Mouse (Mus musculus): Measurements from ENCODE around the gene Mbd5. TPM values are rescaled to one million over a fixed set of nuclear protein-coding genes. Genes with fewer than 3 reads are reported as not detected.

The Mbd5 gene
- 36.0 and 37.0 TPM in 2 replicates for polyA plus RNA-seq (2016; fragmentation: Nextera tagmentation; extraction: Ambion mirVana)

- H3K4me2 ChIP-seq, result peak within 1 kb of the TSS; percentile 66
- peaks cover 7% of the 10 kb centered on the region for H3K4me1 ChIP-seq
- H3K27ac ChIP-seq, result peak within 1 kb of the TSS; percentile 95
- peak within 1 kb of the TSS; percentile 83 for H3K4me3 ChIP-seq (replicated peaks)
- no peaks in the 10 kb centered on the region for H3K27me3 ChIP-seq
- H3K9me3 ChIP-seq, result no peaks in the 10 kb centered on the region
- H3K9ac ChIP-seq, result peak within 1 kb of the TSS; percentile 91
- no peaks in the 10 kb centered on the region for H3K36me3 ChIP-seq (replicated peaks)
- ATAC-seq (ENCODE audit: low FRiP score), result peak; percentile 99
- 0% methylated on average over 48 of the region's 49 CpGs for WGBS
These were observed at the start of gene Mbd5 for GRCm38 (mm10) chr2:48948841-48949584. Mbd5 (plus strand) TSS chr2:48949508.

- ATAC-seq (ENCODE audit: low FRiP score), result no peak
- 71% methylated on average over 2 of the region's 2 CpGs for WGBS
These were observed 40.4 kb upstream of the Mbd5 start for GRCm38 (mm10) chr2:48908866-48909265.

GRCm38 (mm10) chr2:48914185-48914584 is 35.1 kb upstream of the Mbd5 start:
- Histone ChIP-seq H3K27me3 (no peaks in the 10 kb centered on the region), H3K4me1 (no peaks in the 10 kb centered on the region), H3K4me2 (no peak overlapping the region), H3K36me3 (replicated peaks) (peaks cover 30% of the 10 kb centered on the region), H3K9me3 (no peaks in the 10 kb centered on the region), H3K9ac (no peak overlapping the region), H3K4me3 (replicated peaks) (no peak overlapping the region), H3K27ac (no peak overlapping the region)
- ATAC-seq (ENCODE audit: low FRiP score), result no peak
- WGBS, result 91% methylated on average over 1 of the region's 1 CpGs

More at GRCm38 (mm10) chr2:48908866-48909265, 40.4 kb upstream of the Mbd5 start:
- Histone ChIP-seq H3K27ac (no peak overlapping the region), H3K9ac (no peak overlapping the region), H3K36me3 (replicated peaks) (peaks cover 30% of the 10 kb centered on the region), H3K4me3 (replicated peaks) (no peak overlapping the region), H3K4me2 (no peak overlapping the region), H3K27me3 (no peaks in the 10 kb centered on the region), H3K9me3 (no peaks in the 10 kb centered on the region), H3K4me1 (no peaks in the 10 kb centered on the region)

- no peak overlapping the region for H3K4me2 ChIP-seq
- no peaks in the 10 kb centered on the region for H3K9me3 ChIP-seq
- peaks cover 30% of the 10 kb centered on the region for H3K36me3 ChIP-seq (replicated peaks)
- H3K9ac ChIP-seq, result no peak overlapping the region
- H3K27ac ChIP-seq, result no peak overlapping the region
- H3K27me3 ChIP-seq, result no peaks in the 10 kb centered on the region
- H3K4me3 ChIP-seq (replicated peaks), result no peak overlapping the region
- H3K4me1 ChIP-seq, result no peaks in the 10 kb centered on the region
- no peak for ATAC-seq (ENCODE audit: low FRiP score)
These were observed 33.5 kb upstream of the Mbd5 start for GRCm38 (mm10) chr2:48915832-48916231.

GRCm38 (mm10) chr2:48935058-48935457 is 14.2 kb upstream of the Mbd5 start:
- Histone ChIP-seq H3K9me3 (no peaks in the 10 kb centered on the region), H3K4me3 (replicated peaks) (no peak overlapping the region), H3K27ac (no peak overlapping the region), H3K36me3 (replicated peaks) (peaks cover 19% of the 10 kb centered on the region), H3K4me2 (no peak overlapping the region), H3K27me3 (no peaks in the 10 kb centered on the region), H3K9ac (no peak overlapping the region), H3K4me1 (no peaks in the 10 kb centered on the region)
- WGBS, result 92% methylated on average over 2 of the region's 2 CpGs
- ATAC-seq (ENCODE audit: low FRiP score), result no peak

GRCm38 (mm10) chr2:48947761-48948160 is 1.5 kb upstream of the Mbd5 start:
- Histone ChIP-seq H3K9ac (no peak overlapping the region), H3K36me3 (replicated peaks) (no peaks in the 10 kb centered on the region), H3K4me2 (peak overlapping the region; percentile 66), H3K9me3 (no peaks in the 10 kb centered on the region), H3K4me3 (replicated peaks) (peak overlapping the region; percentile 83), H3K27ac (no peak overlapping the region), H3K27me3 (no peaks in the 10 kb centered on the region), H3K4me1 (peaks cover 7% of the 10 kb centered on the region)
- 79% methylated on average over 3 of the region's 3 CpGs for WGBS
- no peak for ATAC-seq (ENCODE audit: low FRiP score)

- Histone ChIP-seq H3K36me3 (replicated peaks) (no peaks in the 10 kb centered on the region), H3K9ac (peak overlapping the region; percentile 81), H3K27ac (peak overlapping the region; percentile 95), H3K27me3 (no peaks in the 10 kb centered on the region), H3K9me3 (no peaks in the 10 kb centered on the region), H3K4me1 (peaks cover 7% of the 10 kb centered on the region), H3K4me3 (replicated peaks) (peak overlapping the region; percentile 83), H3K4me2 (peak overlapping the region; percentile 66)
- WGBS, result 0% methylated on average over 6 of the region's 9 CpGs
- peak; percentile 79 for ATAC-seq (ENCODE audit: low FRiP score)
These were observed 489 bp downstream of the Mbd5 start for GRCm38 (mm10) chr2:48949743-48950251.

- H3K9me3 ChIP-seq, result no peaks in the 10 kb centered on the region
- H3K4me1 ChIP-seq, result peaks cover 7% of the 10 kb centered on the region
- peak within 1 kb of the TSS; percentile 83 for H3K4me3 ChIP-seq (replicated peaks)
- H3K36me3 ChIP-seq (replicated peaks), result no peaks in the 10 kb centered on the region
- H3K27ac ChIP-seq, result peak within 1 kb of the TSS; percentile 95
- 0% methylated on average over 2 of the region's 2 CpGs for WGBS
- no peak; the same call in 1 of the 2 replicates for ATAC-seq (ENCODE audit: low FRiP score)
- peak within 1 kb of the TSS; percentile 66 for H3K4me2 ChIP-seq
- H3K27me3 ChIP-seq, result no peaks in the 10 kb centered on the region
- peak within 1 kb of the TSS; percentile 91 for H3K9ac ChIP-seq
These were observed 776 bp downstream of the Mbd5 start, which contains the start of gene Orc4 for GRCm38 (mm10) chr2:48950252-48950315. Orc4 (minus strand) TSS chr2:48950277.

- Histone ChIP-seq H3K9me3 (no peaks in the 10 kb centered on the region), H3K4me3 (replicated peaks) (peak overlapping the region; percentile 83), H3K9ac (peak overlapping the region; percentile 81), H3K4me1 (peaks cover 7% of the 10 kb centered on the region), H3K36me3 (replicated peaks) (no peaks in the 10 kb centered on the region), H3K27me3 (no peaks in the 10 kb centered on the region), H3K4me2 (peak overlapping the region; percentile 66), H3K27ac (peak overlapping the region; percentile 95)
- 17% methylated on average over 5 of the region's 6 CpGs for WGBS
- ATAC-seq (ENCODE audit: low FRiP score), result no peak
These were observed 1.1 kb downstream of the Mbd5 start for GRCm38 (mm10) chr2:48950316-48950880.

- Histone ChIP-seq H3K27me3 (no peaks in the 10 kb centered on the region), H3K9ac (no peak overlapping the region), H3K4me2 (no peak overlapping the region), H3K27ac (no peak overlapping the region), H3K36me3 (replicated peaks) (no peaks in the 10 kb centered on the region), H3K9me3 (no peaks in the 10 kb centered on the region), H3K4me1 (no peaks in the 10 kb centered on the region; the same call in 1 of the 2 replicates), H3K4me3 (replicated peaks) (no peak overlapping the region)
- 77% methylated on average over 3 of the region's 3 CpGs for WGBS
- ATAC-seq (ENCODE audit: low FRiP score), result no peak
These were observed 7.3 kb downstream of the Mbd5 start for GRCm38 (mm10) chr2:48956591-48956990.

- Histone ChIP-seq H3K4me2 (no peak overlapping the region), H3K9ac (no peak overlapping the region), H3K27me3 (no peaks in the 10 kb centered on the region), H3K9me3 (no peaks in the 10 kb centered on the region), H3K4me3 (replicated peaks) (no peak overlapping the region), H3K36me3 (replicated peaks) (no peaks in the 10 kb centered on the region), H3K27ac (no peak overlapping the region), H3K4me1 (no peaks in the 10 kb centered on the region)
- no peak for ATAC-seq (ENCODE audit: low FRiP score)
- 90% methylated on average over 3 of the region's 3 CpGs for WGBS
These were observed 29.6 kb downstream of the Mbd5 start for GRCm38 (mm10) chr2:48978920-48979319.

GRCm38 (mm10) chr2:48990322-48990721 is 41.0 kb downstream of the Mbd5 start:
- Histone ChIP-seq H3K4me3 (replicated peaks) (no peak overlapping the region), H3K4me1 (no peaks in the 10 kb centered on the region), H3K4me2 (no peak overlapping the region), H3K9ac (no peak overlapping the region), H3K27me3 (no peaks in the 10 kb centered on the region), H3K36me3 (replicated peaks) (no peaks in the 10 kb centered on the region), H3K27ac (no peak overlapping the region), H3K9me3 (no peaks in the 10 kb centered on the region)
- no peak for ATAC-seq (ENCODE audit: low FRiP score)
- 92% methylated on average over 3 of the region's 3 CpGs for WGBS

GRCm38 (mm10) chr2:49040481-49040880 is 91.2 kb downstream of the Mbd5 start:
- H3K4me2 ChIP-seq, result no peak overlapping the region
- 85% methylated on average over 3 of the region's 3 CpGs for WGBS
- no peak for ATAC-seq (ENCODE audit: low FRiP score)
- H3K27me3 ChIP-seq, result no peaks in the 10 kb centered on the region
- H3K9ac ChIP-seq, result no peak overlapping the region
- H3K9me3 ChIP-seq, result peaks cover 9% of the 10 kb centered on the region; the same call in 1 of the 2 replicates
- H3K4me3 ChIP-seq (replicated peaks), result no peak overlapping the region
- peaks cover 8% of the 10 kb centered on the region; the same call in 1 of the 2 replicates for H3K36me3 ChIP-seq (replicated peaks)
- no peak overlapping the region for H3K27ac ChIP-seq
- no peaks in the 10 kb centered on the region for H3K4me1 ChIP-seq
